Mouse (Mus musculus): ENCODE data around the gene Taf12. TPM values are rescaled to one million over a fixed set of nuclear protein-coding genes. Genes with fewer than 3 reads are reported as not detected.
A peak's percentile ranks its signal among the peaks of the same experiment; 100 is the strongest.

Gene Taf12
- total RNA-seq, 1 experiment: 21.9 TPM

GRCm38 (mm10) chr4:132260404-132261379 is 13.5 kb upstream of the Taf12 start:
- Histone ChIP-seq H3K4me1 (ENCODE audit: control insufficient read depth in 2 of 2, insufficient read depth in 2 of 2, low read length in 2 of 2, poor library complexity in 1 of 2) (peaks cover 4 to 10% of the 10 kb centered on the region in 2 experiments), H3K36me3 (ENCODE audit: control insufficient read depth, insufficient read depth, low read length, poor library complexity, severe bottlenecking) (peaks cover 2% of the 10 kb centered on the region; the same call in 1 of the 2 replicates), H3K27ac (ENCODE audit: insufficient read depth, low read depth, low read length, poor library complexity, severe bottlenecking) (peak overlapping the region; percentile 96), H3K4me3 (ENCODE audit: insufficient read depth in 1 of 2, low read depth in 1 of 2, low read length in 2 of 2, poor library complexity in 1 of 2, severe bottlenecking in 1 of 2) (peak overlapping the region; percentile 88 to 93), H3K9me3 (ENCODE audit: control insufficient read depth, insufficient read depth, low read depth, low read length) (no peaks in the 10 kb centered on the region), H3K9ac (ENCODE audit: insufficient read depth, low read depth, low read length, poor library complexity, severe bottlenecking) (peak overlapping the region; percentile 86)
- TF ChIP-seq HCFC1 (IDR thresholded peaks at IDR 0.05; ENCODE audit: borderline replicate concordance, insufficient read depth, low read length) (no peak), ZNF384 (IDR thresholded peaks at IDR 0.05; ENCODE audit: low read depth, low read length) (no peak), MAFK (IDR thresholded peaks at IDR 0.05; ENCODE audit: insufficient read depth, low read depth, low read length) (no peak), CHD2 (IDR thresholded peaks at IDR 0.05; ENCODE audit: low read depth, low read length) (no peak), ZC3H11A (IDR thresholded peaks at IDR 0.05; ENCODE audit: borderline replicate concordance, low read depth, low read length) (no peak)
- in situ Hi-C loops (cut with MboI; ENCODE audit: low sequenced_read_pairs in 2 of 2, unreplicated experiment in 2 of 2): no loop called here
- DNase-seq (ENCODE audit: low read depth, low spot score): no peak

- Histone ChIP-seq H3K9ac (ENCODE audit: insufficient read depth, low read depth, low read length, poor library complexity, severe bottlenecking) (peak within 1 kb of the TSS; percentile 86), H3K36me3 (ENCODE audit: control insufficient read depth, insufficient read depth, low read length, poor library complexity, severe bottlenecking) (peaks cover 2% of the 10 kb centered on the region; the same call in 1 of the 2 replicates), H3K27ac (ENCODE audit: insufficient read depth, low read depth, low read length, poor library complexity, severe bottlenecking) (peak within 1 kb of the TSS; percentile 96), H3K4me1 (ENCODE audit: control insufficient read depth in 2 of 2, insufficient read depth in 2 of 2, low read length in 2 of 2, poor library complexity in 1 of 2) (peaks cover 4 to 8% of the 10 kb centered on the region in 2 experiments), H3K4me3 (ENCODE audit: insufficient read depth in 1 of 2, low read depth in 1 of 2, low read length in 2 of 2, poor library complexity in 1 of 2, severe bottlenecking in 1 of 2) (peak within 1 kb of the TSS; percentile 88 to 93), H3K9me3 (ENCODE audit: control insufficient read depth, insufficient read depth, low read depth, low read length) (no peaks in the 10 kb centered on the region)
- no peak for TF ChIP-seq ZC3H11A (IDR thresholded peaks at IDR 0.05; ENCODE audit: borderline replicate concordance, low read depth, low read length)
- no peak for TF ChIP-seq ZNF384 (IDR thresholded peaks at IDR 0.05; ENCODE audit: low read depth, low read length)
- no peak for TF ChIP-seq CHD2 (IDR thresholded peaks at IDR 0.05; ENCODE audit: low read depth, low read length)
- no peak for TF ChIP-seq MAFK (IDR thresholded peaks at IDR 0.05; ENCODE audit: insufficient read depth, low read depth, low read length)
- TF ChIP-seq HCFC1 (IDR thresholded peaks at IDR 0.05; ENCODE audit: borderline replicate concordance, insufficient read depth, low read length): no peak; the same call in 1 of the 2 replicates
- DNase-seq (ENCODE audit: low read depth, low spot score): no peak
- in situ Hi-C loops (cut with MboI; ENCODE audit: low sequenced_read_pairs in 2 of 2, unreplicated experiment in 2 of 2): no loop called here
Measured at GRCm38 (mm10) chr4:132261514-132262357, 12.4 kb upstream of the Taf12 start, which contains the start of gene Gmeb1. Gene Gmeb1, minus strand, starts transcription at chr4:132261602.

GRCm38 (mm10) chr4:132262358-132262616 is 11.9 kb upstream of the Taf12 start:
- no peak overlapping the region for H3K27ac ChIP-seq (ENCODE audit: insufficient read depth, low read depth, low read length, poor library complexity, severe bottlenecking)
- H3K9me3 ChIP-seq (ENCODE audit: control insufficient read depth, insufficient read depth, low read depth, low read length): no peaks in the 10 kb centered on the region
- peaks cover 2% of the 10 kb centered on the region; the same call in 1 of the 2 replicates for H3K36me3 ChIP-seq (ENCODE audit: control insufficient read depth, insufficient read depth, low read length, poor library complexity, severe bottlenecking)
- TF ChIP-seq ZNF384 (IDR thresholded peaks at IDR 0.05; ENCODE audit: low read depth, low read length) (0 out of 2 replicates have a peak, but pooled peaks have one; percentile 5), CHD2 (IDR thresholded peaks at IDR 0.05; ENCODE audit: low read depth, low read length) (no peak), MAFK (IDR thresholded peaks at IDR 0.05; ENCODE audit: insufficient read depth, low read depth, low read length) (no peak)
- no peak overlapping the region for H3K4me3 ChIP-seq (ENCODE audit: insufficient read depth in 1 of 2, low read depth in 1 of 2, low read length in 2 of 2, poor library complexity in 1 of 2, severe bottlenecking in 1 of 2)
- no peak for DNase-seq (ENCODE audit: low read depth, low spot score)
- in situ Hi-C loops (cut with MboI; ENCODE audit: low sequenced_read_pairs in 2 of 2, unreplicated experiment in 2 of 2): no loop called here
- peaks cover 4 to 7% of the 10 kb centered on the region in 2 experiments; a peak in 3 of 4 replicates for H3K4me1 ChIP-seq (ENCODE audit: control insufficient read depth in 2 of 2, insufficient read depth in 2 of 2, low read length in 2 of 2, poor library complexity in 1 of 2)
- no peak overlapping the region for H3K9ac ChIP-seq (ENCODE audit: insufficient read depth, low read depth, low read length, poor library complexity, severe bottlenecking)

GRCm38 (mm10) chr4:132263313-132263712 is 10.9 kb upstream of the Taf12 start:
- in situ Hi-C loops (cut with MboI; ENCODE audit: low sequenced_read_pairs in 2 of 2, unreplicated experiment in 2 of 2): no loop called here

More at GRCm38 (mm10) chr4:132263313-132263712, 10.9 kb upstream of the Taf12 start:
- no peak overlapping the region for H3K9ac ChIP-seq (ENCODE audit: insufficient read depth, low read depth, low read length, poor library complexity, severe bottlenecking)
- no peak for DNase-seq (ENCODE audit: low read depth, low spot score)
- TF ChIP-seq ZC3H11A (IDR thresholded peaks at IDR 0.05; ENCODE audit: borderline replicate concordance, low read depth, low read length): no peak
- no peak for TF ChIP-seq ZNF384 (IDR thresholded peaks at IDR 0.05; ENCODE audit: low read depth, low read length)
- no peak for TF ChIP-seq CHD2 (IDR thresholded peaks at IDR 0.05; ENCODE audit: low read depth, low read length)
- no peak for TF ChIP-seq MAFK (IDR thresholded peaks at IDR 0.05; ENCODE audit: insufficient read depth, low read depth, low read length)
- TF ChIP-seq HCFC1 (IDR thresholded peaks at IDR 0.05; ENCODE audit: borderline replicate concordance, insufficient read depth, low read length): no peak
- no peaks in the 10 kb centered on the region for H3K9me3 ChIP-seq (ENCODE audit: control insufficient read depth, insufficient read depth, low read depth, low read length)
- H3K4me1 ChIP-seq (ENCODE audit: control insufficient read depth in 2 of 2, insufficient read depth in 2 of 2, low read length in 2 of 2, poor library complexity in 1 of 2): peaks cover 4 to 7% of the 10 kb centered on the region in 2 experiments; a peak in 3 of 4 replicates
- no peak overlapping the region for H3K4me3 ChIP-seq (ENCODE audit: insufficient read depth in 1 of 2, low read depth in 1 of 2, low read length in 2 of 2, poor library complexity in 1 of 2, severe bottlenecking in 1 of 2)
- no peak overlapping the region for H3K27ac ChIP-seq (ENCODE audit: insufficient read depth, low read depth, low read length, poor library complexity, severe bottlenecking)
- peaks cover 2% of the 10 kb centered on the region; the same call in 1 of the 2 replicates for H3K36me3 ChIP-seq (ENCODE audit: control insufficient read depth, insufficient read depth, low read length, poor library complexity, severe bottlenecking)

Measured in ES-E14 (cell line).